Comparison of ENCODE assay signal across 9 mouse cellular contexts in genomic region chr13:109547700-109548099, GRCm38 (mm10).
DNase-seq lines count a peak whose midpoint lies in the region; ATAC-seq lines count a peak whose summit lies in the region.
"Had no signal": no experiment of that assay in that cellular context is flagged by ENCODE, and none has a peak within 500 bp of the region (broad histone marks: within the 10 kb centered on the region; RNA-seq: fewer than 3 reads in every experiment).

No protein-coding gene starts in this region.

- peak; percentile 89 for DNase-seq in MN1 (ENCODE audit: low spot score)
- peak; percentile 85 for DNase-seq in layer of hippocampus, adult 9-10 months (ENCODE audit: low spot score)
- peak; percentile 88 for DNase-seq in lung, postnatal 14 days
- DNase-seq in retina, postnatal 7 days (ENCODE audit: low read depth, low spot score) = peak; percentile 56
- DNase-seq in thymus, postnatal 36 days = peak; percentile 68 to 74

- no peaks in the 10 kb centered on the region for H3K36me3 ChIP-seq in forebrain, embryonic 15.5 days

- H3K4me1 ChIP-seq in forebrain, embryonic 15.5 days = peaks cover 17% of the 10 kb centered on the region

- 23% methylated on average over 6 of the region's 6 CpGs for WGBS in forebrain, embryonic 15.5 days

- ATAC-seq in cerebellum, adult (ENCODE audit: insufficient number of reproducible peaks, low FRiP score, low TSS enrichment) = peak; percentile 60; the same call in 1 of the 2 replicates
- ATAC-seq in forebrain, embryonic 15.5 days (replicated peaks) = peak; percentile 59
- ATAC-seq in hematopoietic stem cell, adult 5-6 weeks (replicated peaks in 1 of 2; ENCODE audit: insufficient read depth in 1 of 2, low FRiP score in 2 of 2, low TSS enrichment in 1 of 2, low read depth in 1 of 2, poor library complexity in 2 of 2, severe bottlenecking in 2 of 2) = peak; percentile 89 to 92

- H3K27ac ChIP-seq in forebrain, embryonic 15.5 days (replicated peaks) = no peak overlapping the region
- H3K27ac ChIP-seq: macrophage had no signal

- H3K27me3 ChIP-seq in forebrain, embryonic 15.5 days = no peaks in the 10 kb centered on the region

- H3K4me3 ChIP-seq in forebrain, embryonic 15.5 days = no peak overlapping the region

- H3K9ac ChIP-seq in forebrain, embryonic 15.5 days (replicated peaks) = no peak overlapping the region

- no peaks in the 10 kb centered on the region for H3K9me3 ChIP-seq in forebrain, embryonic 15.5 days

- H3K4me2 ChIP-seq in forebrain, embryonic 15.5 days (replicated peaks) = no peak overlapping the region
